Mouse (Mus musculus) heart, adult 2 months (tissue): ENCODE measurements around the gene Tshz2. TPM values are rescaled to one million over a fixed set of nuclear protein-coding genes. Genes with fewer than 3 reads are reported as not detected.
A peak's percentile ranks its signal among the peaks of the same experiment; 100 is the strongest.

Experiments
- DNase-seq, 2 experiments: peaks; one replicate each; pipeline ENCODE4 v3.0.0; 2021
- H3K27ac ChIP-seq: fragments of 200-600 bp; 2 replicates; pipeline ENCODE4 v1.8.1; 2022
- H3K27me3 ChIP-seq: fragments of 200-500 bp; 2 replicates; pipeline ENCODE4 v1.6.1; 2012; ENCODE audit warnings: mild to moderate bottlenecking, low read length, inconsistent platforms, mixed read lengths; ENCODE audit not compliant: control insufficient read depth, insufficient read depth
- H3K36me3 ChIP-seq: fragments of 200-500 bp; 2 replicates; pipeline ENCODE4 v1.6.1; 2012; ENCODE audit warnings: low read length, inconsistent platforms; ENCODE audit not compliant: control insufficient read depth, insufficient read depth
- H3K4me1 ChIP-seq: fragments of 200-500 bp; 2 replicates; pipeline ENCODE4 v1.6.1; 2011; ENCODE audit warnings: low read length; ENCODE audit not compliant: control insufficient read depth, insufficient read depth
- H3K4me3 ChIP-seq: fragments of 200-600 bp; 2 replicates; pipeline ENCODE4 v1.8.1; 2022
- H3K79me2 ChIP-seq: fragments of 200-500 bp; replicated peaks from 2 replicates; pipeline ENCODE4 v1.6.1; 2012; ENCODE audit warnings: mild to moderate bottlenecking, inconsistent platforms, low read length, moderate library complexity, mixed read lengths; ENCODE audit not compliant: control insufficient read depth, insufficient read depth
- H3K9ac ChIP-seq: fragments of 200-500 bp; 2 replicates; pipeline ENCODE4 v1.6.1; 2012; ENCODE audit warnings: low read depth, mild to moderate bottlenecking, control low read depth, inconsistent platforms, low read length, mixed read lengths
- CTCF ChIP-seq: fragments of 200-600 bp; IDR thresholded peaks from 2 replicates; pipeline ENCODE4 v1.8.1; 2022; ENCODE audit warnings: antibody characterized with exemption, mild to moderate bottlenecking, moderate library complexity
- EP300 ChIP-seq: fragments of 200-500 bp; IDR thresholded peaks from 2 replicates; pipeline ENCODE4 v1.6.1; 2011; ENCODE audit warnings: low read depth, low read length, control low read depth; ENCODE audit not compliant: insufficient read depth
- POLR2A ChIP-seq: fragments of 200-500 bp; IDR thresholded peaks from 2 replicates; pipeline ENCODE4 v1.6.1; 2011; ENCODE audit warnings: mild to moderate bottlenecking, low read depth, low read length, control low read depth; ENCODE audit not compliant: insufficient read depth
- WGBS: fragments of 180-500 bp; shearing (Covaris S2); methylation state at CpG from one replicate; pipeline ENCODE4 v1.1.7; 2018; 5-methylcytosine and 5-hydroxymethylcytosine counted together
- intact Hi-C: fragments of 180-260 bp; cut with DNase I; formaldehyde crosslinking; loops from one replicate; pipeline ENCODE4 v1.15.1; 2025
- polyA plus RNA-seq: library from polyadenylated mRNA; depleted of rRNA; stranded (reverse); fragments of >200 nt; gene quantifications from 2 replicates; pipeline ENCODE4 v1.2.3, GENCODE M21; 2012
- total RNA-seq, 2 experiments: library from RNA; stranded (reverse); gene quantifications; 2 replicates each; pipeline ENCODE4 v1.2.3; 2021

Tshz2 gene
- total and polyA plus RNA-seq, 3 experiments = 8.2 to 12.9 (median 12.1) TPM

DNA sequence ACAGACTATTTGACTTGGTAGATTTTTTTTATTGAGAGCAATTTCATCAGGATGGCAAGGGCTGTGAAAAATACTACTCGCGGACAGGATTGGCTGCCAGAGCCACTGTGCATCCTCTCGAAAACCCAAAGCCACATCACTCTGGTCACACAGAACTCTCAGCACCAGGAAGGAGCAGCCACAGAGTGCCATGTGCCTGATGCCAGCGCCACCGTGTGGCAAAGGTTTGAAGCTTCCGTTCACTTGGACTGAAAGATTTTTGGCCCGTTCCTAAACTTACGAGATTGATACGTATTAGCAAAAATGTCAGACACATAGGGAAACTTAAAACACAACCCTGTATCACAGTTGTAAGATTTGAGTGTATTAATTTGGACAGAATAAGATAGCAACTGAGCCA lies 471.0 kb downstream of the Tshz2 start:
- DNase-seq = no peak
- Histone ChIP-seq H3K4me3 (no peak overlapping the region), H3K36me3 (no peaks in the 10 kb centered on the region), H3K9ac (no peak overlapping the region), H3K79me2 (no peaks in the 10 kb centered on the region), H3K27me3 (no peaks in the 10 kb centered on the region), H3K27ac (no peak overlapping the region), H3K4me1 (no peaks in the 10 kb centered on the region)
- intact Hi-C loops = no loop called here
- TF ChIP-seq CTCF = peak; percentile 85
- TF ChIP-seq POLR2A = no peak
- 0 out of 2 replicates have a peak, but pooled peaks have one; percentile 29 for TF ChIP-seq EP300
- WGBS = 39% methylated on average over 9 of the region's 9 CpGs

DNA sequence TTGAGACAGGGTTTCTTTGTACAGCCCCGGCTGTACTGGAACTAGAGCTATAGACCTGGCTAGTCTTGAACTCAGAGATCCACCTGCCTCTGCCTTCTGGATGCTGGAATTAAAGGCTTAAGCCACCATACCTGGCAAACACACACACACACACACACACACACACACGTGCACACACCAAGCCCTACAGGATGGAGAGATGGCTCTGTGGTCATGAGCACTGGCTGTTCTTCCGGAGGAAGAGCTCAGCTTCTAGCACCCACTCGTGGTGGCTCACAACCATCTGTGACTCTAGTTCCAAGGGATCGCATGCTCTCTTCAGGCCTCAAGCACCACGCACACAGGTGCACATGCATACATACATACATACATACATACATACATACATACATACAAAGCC lies 471.6 kb downstream of the Tshz2 start:
- H3K27ac ChIP-seq = no peak overlapping the region
- H3K36me3 ChIP-seq = no peaks in the 10 kb centered on the region
- TF ChIP-seq EP300 (no peak), CTCF (no peak), POLR2A (no peak)
- no peaks in the 10 kb centered on the region for H3K79me2 ChIP-seq
- H3K9ac ChIP-seq = no peak overlapping the region
- H3K27me3 ChIP-seq = no peaks in the 10 kb centered on the region
- no peaks in the 10 kb centered on the region for H3K4me1 ChIP-seq
- 85% methylated on average over 6 of the region's 6 CpGs for WGBS
- DNase-seq = no peak
- intact Hi-C loops = no loop called here
- H3K4me3 ChIP-seq = no peak overlapping the region

- Histone ChIP-seq H3K27me3 (no peaks in the 10 kb centered on the region), H3K79me2 (no peaks in the 10 kb centered on the region), H3K9ac (no peak overlapping the region), H3K36me3 (no peaks in the 10 kb centered on the region), H3K27ac (no peak overlapping the region), H3K4me3 (no peak overlapping the region), H3K4me1 (no peaks in the 10 kb centered on the region)
- TF ChIP-seq EP300 (no peak), CTCF (no peak), POLR2A (no peak)
- 73% methylated on average over 9 of the region's 9 CpGs for WGBS
- DNase-seq = no peak
- intact Hi-C loops = no loop called here
Measured at GRCm38 (mm10) chr2:170106000-170106399, 473.2 kb downstream of the Tshz2 start.

GRCm38 (mm10) chr2:170107791-170108190 lies 475.0 kb downstream of the Tshz2 start:
- no peaks in the 10 kb centered on the region; the same call in 1 of the 2 replicates for H3K4me1 ChIP-seq
- TF ChIP-seq CTCF (no peak), POLR2A (no peak), EP300 (no peak)
- no peaks in the 10 kb centered on the region for H3K27me3 ChIP-seq
- no peak overlapping the region for H3K4me3 ChIP-seq
- H3K9ac ChIP-seq = no peak overlapping the region
- H3K27ac ChIP-seq = no peak overlapping the region
- 69% methylated on average over 3 of the region's 3 CpGs for WGBS
- H3K36me3 ChIP-seq = no peaks in the 10 kb centered on the region; the same call in 1 of the 2 replicates
- DNase-seq = no peak
- intact Hi-C loops = no loop called here
- H3K79me2 ChIP-seq = no peaks in the 10 kb centered on the region

- Histone ChIP-seq H3K27ac (no peak overlapping the region), H3K9ac (no peak overlapping the region), H3K79me2 (peaks cover under 1% of the 10 kb centered on the region; the same call in 1 of the 2 replicates), H3K36me3 (no peaks in the 10 kb centered on the region; the same call in 1 of the 2 replicates), H3K4me1 (no peaks in the 10 kb centered on the region; the same call in 1 of the 2 replicates), H3K27me3 (no peaks in the 10 kb centered on the region), H3K4me3 (no peak overlapping the region)
- 58% methylated on average over 5 of the region's 5 CpGs for WGBS
- no peak for DNase-seq
- intact Hi-C loops = no loop called here
- TF ChIP-seq POLR2A = no peak
- TF ChIP-seq CTCF = no peak
- TF ChIP-seq EP300 = no peak
Measured at GRCm38 (mm10) chr2:170109528-170109927, 476.7 kb downstream of the Tshz2 start.

- H3K4me1 ChIP-seq = no peaks in the 10 kb centered on the region; the same call in 1 of the 2 replicates
- WGBS = 76% methylated on average over 8 of the region's 8 CpGs
- peaks cover 4% of the 10 kb centered on the region for H3K79me2 ChIP-seq
- intact Hi-C loops = no loop called here
- no peak for DNase-seq
- H3K9ac ChIP-seq = no peak overlapping the region
- no peaks in the 10 kb centered on the region; the same call in 1 of the 2 replicates for H3K36me3 ChIP-seq
- H3K27me3 ChIP-seq = no peaks in the 10 kb centered on the region
- H3K4me3 ChIP-seq = no peak overlapping the region
- TF ChIP-seq CTCF = no peak
- TF ChIP-seq POLR2A = no peak
- TF ChIP-seq EP300 = no peak
- H3K27ac ChIP-seq = no peak overlapping the region
Measured at GRCm38 (mm10) chr2:170110306-170110705, 477.5 kb downstream of the Tshz2 start.
